Mouse (Mus musculus) stomach, postnatal 0 days (tissue): ENCODE data around the gene Chic1. TPM values are rescaled to one million over a fixed set of nuclear protein-coding genes. Genes with fewer than 3 reads are reported as not detected.

ENCODE experiments used
- ATAC-seq: fragments of 200-750 bp; cut with Nextera tagmentation; 2 replicates; pipeline ENCODE4 v1.8.0; 2017; ENCODE audit not compliant: low FRiP score, low TSS enrichment
- DNase-seq: peaks from one replicate; pipeline ENCODE4 v3.0.0-alpha.2; 2016; ENCODE audit warnings: low spot score
- H3K27ac ChIP-seq: fragments of 300-500 bp; sonication (generic); replicated peaks from 2 replicates; pipeline ENCODE4 v1.5.1; 2014; ENCODE audit warnings: mild to moderate bottlenecking, control low read depth
- H3K27me3 ChIP-seq: fragments of 300-500 bp; sonication (generic); 2 replicates; pipeline ENCODE4 v1.6.1; 2014; ENCODE audit warnings: low read length; ENCODE audit not compliant: control insufficient read depth, insufficient read depth
- H3K36me3 ChIP-seq: fragments of 300-500 bp; sonication (generic); 2 replicates; pipeline ENCODE4 v1.6.1; 2014; ENCODE audit warnings: low read length, mixed read lengths; ENCODE audit not compliant: control insufficient read depth, insufficient read depth
- H3K4me1 ChIP-seq: fragments of 300-500 bp; sonication (generic); replicated peaks from 2 replicates; pipeline ENCODE4 v1.6.1; 2014; ENCODE audit warnings: antibody characterized with exemption; ENCODE audit not compliant: control insufficient read depth, insufficient read depth
- H3K4me2 ChIP-seq: fragments of 300-500 bp; sonication (generic); replicated peaks from 2 replicates; pipeline ENCODE4 v1.6.1; 2014; ENCODE audit warnings: low read depth, mild to moderate bottlenecking, control low read depth, moderate library complexity
- H3K4me3 ChIP-seq: fragments of 300-500 bp; sonication (generic); 2 replicates; pipeline ENCODE4 v1.5.1; 2014; ENCODE audit warnings: low read depth, low read length, control low read depth
- H3K9ac ChIP-seq: fragments of 300-500 bp; sonication (generic); 2 replicates; pipeline ENCODE4 v1.6.1; 2014; ENCODE audit warnings: mild to moderate bottlenecking, low read length, control low read depth, mixed read lengths
- H3K9me3 ChIP-seq: fragments of 300-500 bp; sonication (generic); 2 replicates; pipeline ENCODE4 v1.6.1; 2016; ENCODE audit warnings: low read length; ENCODE audit not compliant: control insufficient read depth
- CTCF ChIP-seq: IDR thresholded peaks from 2 replicates; pipeline ENCODE4 v1.5.1; 2016; ENCODE audit warnings: antibody characterized with exemption, low read depth, mild to moderate bottlenecking, moderate library complexity
- EP300 ChIP-seq: optimal IDR thresholded peaks from 2 replicates; pipeline ENCODE3; 2016; ENCODE audit warnings: antibody characterized with exemption
- WGBS: fragments of 180-500 bp; shearing (Covaris S2); extraction: QIAGEN DNeasy Blood & Tissue Kit; methylation state at CpG from one replicate; pipeline ENCODE4 v1.1.7; 2014; 5-methylcytosine and 5-hydroxymethylcytosine counted together
- polyA plus RNA-seq: library from polyadenylated mRNA; unstranded; fragments of >200 nt; fragmentation: Nextera tagmentation; extraction: Ambion mirVana; gene quantifications from 2 replicates; pipeline ENCODE4 v1.2.1, GENCODE M21; 2015

The Chic1 gene
- polyA plus RNA-seq, 1 experiment from 2014 or later, result 0.92 TPM

GRCm38 (mm10) chrX:103368650-103369049 is 12.4 kb downstream of the Chic1 start:
- H3K27ac ChIP-seq, result no peak overlapping the region
- H3K4me3 ChIP-seq, result no peak overlapping the region
- H3K4me1 ChIP-seq, result no peaks in the 10 kb centered on the region
- DNase-seq (no peak), ATAC-seq (no peak)
- WGBS, result 77% methylated on average over 3 of the region's 3 CpGs
- no peak overlapping the region for H3K9ac ChIP-seq
- no peaks in the 10 kb centered on the region for H3K36me3 ChIP-seq
- no peaks in the 10 kb centered on the region for H3K9me3 ChIP-seq
- no peak for TF ChIP-seq EP300
- TF ChIP-seq CTCF, result no peak
- H3K4me2 ChIP-seq, result no peak overlapping the region
- H3K27me3 ChIP-seq, result no peaks in the 10 kb centered on the region

- H3K4me1 ChIP-seq, result no peaks in the 10 kb centered on the region
- no peaks in the 10 kb centered on the region for H3K27me3 ChIP-seq
- ATAC-seq (no peak), DNase-seq (no peak)
- no peak overlapping the region for H3K4me3 ChIP-seq
- H3K4me2 ChIP-seq, result no peak overlapping the region
- no peak overlapping the region for H3K9ac ChIP-seq
- H3K36me3 ChIP-seq, result no peaks in the 10 kb centered on the region
- TF ChIP-seq EP300 (no peak), CTCF (peak; percentile 51)
- no peaks in the 10 kb centered on the region for H3K9me3 ChIP-seq
- 54% methylated on average over 2 of the region's 2 CpGs for WGBS
- no peak overlapping the region for H3K27ac ChIP-seq
Observed at GRCm38 (mm10) chrX:103371221-103371620, 14.9 kb downstream of the Chic1 start.

- Histone ChIP-seq H3K36me3 (no peaks in the 10 kb centered on the region), H3K9me3 (no peaks in the 10 kb centered on the region), H3K4me1 (no peaks in the 10 kb centered on the region), H3K27me3 (no peaks in the 10 kb centered on the region), H3K9ac (no peak overlapping the region), H3K4me2 (no peak overlapping the region), H3K27ac (no peak overlapping the region), H3K4me3 (no peak overlapping the region)
- DNase-seq, result no peak
- WGBS, result 41% methylated on average over 2 of the region's 2 CpGs
- no peak for ATAC-seq
- TF ChIP-seq CTCF, result peak; percentile 66
- no peak for TF ChIP-seq EP300
Observed at GRCm38 (mm10) chrX:103371627-103372026, 15.4 kb downstream of the Chic1 start.

- no peak overlapping the region for H3K27ac ChIP-seq
- no peak for ATAC-seq
- H3K9ac ChIP-seq, result no peak overlapping the region
- H3K4me1 ChIP-seq, result no peaks in the 10 kb centered on the region
- 56% methylated on average over 5 of the region's 5 CpGs for WGBS
- H3K9me3 ChIP-seq, result no peaks in the 10 kb centered on the region
- no peaks in the 10 kb centered on the region for H3K36me3 ChIP-seq
- H3K4me2 ChIP-seq, result no peak overlapping the region
- H3K27me3 ChIP-seq, result no peaks in the 10 kb centered on the region
- DNase-seq, result peak; percentile 13
- H3K4me3 ChIP-seq, result no peak overlapping the region
- peak; percentile 63 for TF ChIP-seq CTCF
- TF ChIP-seq EP300, result no peak
Observed at GRCm38 (mm10) chrX:103374250-103374649, 18.0 kb downstream of the Chic1 start.

- no peak overlapping the region for H3K27ac ChIP-seq
- H3K4me3 ChIP-seq, result no peak overlapping the region
- no peak overlapping the region for H3K4me2 ChIP-seq
- no peaks in the 10 kb centered on the region for H3K36me3 ChIP-seq
- ATAC-seq (no peak), DNase-seq (no peak)
- no peaks in the 10 kb centered on the region for H3K27me3 ChIP-seq
- H3K4me1 ChIP-seq, result no peaks in the 10 kb centered on the region
- WGBS, result 76% methylated on average over 3 of the region's 3 CpGs
- peak; percentile 50 for TF ChIP-seq CTCF
- no peak for TF ChIP-seq EP300
- H3K9ac ChIP-seq, result no peak overlapping the region
- H3K9me3 ChIP-seq, result no peaks in the 10 kb centered on the region
Observed at GRCm38 (mm10) chrX:103384528-103384927, 28.3 kb downstream of the Chic1 start.

GRCm38 (mm10) chrX:103388131-103388530 is 31.9 kb downstream of the Chic1 start:
- Histone ChIP-seq H3K4me2 (no peak overlapping the region), H3K4me1 (no peaks in the 10 kb centered on the region), H3K36me3 (no peaks in the 10 kb centered on the region), H3K9ac (no peak overlapping the region), H3K4me3 (no peak overlapping the region), H3K27me3 (no peaks in the 10 kb centered on the region), H3K27ac (no peak overlapping the region), H3K9me3 (no peaks in the 10 kb centered on the region)
- TF ChIP-seq CTCF, result no peak
- TF ChIP-seq EP300, result no peak
- WGBS, result 75% methylated on average over 3 of the region's 3 CpGs
- DNase-seq (no peak), ATAC-seq (no peak)
